Comparison of ENCODE assay signal across 8 mouse cellular contexts in the genomic region with DNA sequence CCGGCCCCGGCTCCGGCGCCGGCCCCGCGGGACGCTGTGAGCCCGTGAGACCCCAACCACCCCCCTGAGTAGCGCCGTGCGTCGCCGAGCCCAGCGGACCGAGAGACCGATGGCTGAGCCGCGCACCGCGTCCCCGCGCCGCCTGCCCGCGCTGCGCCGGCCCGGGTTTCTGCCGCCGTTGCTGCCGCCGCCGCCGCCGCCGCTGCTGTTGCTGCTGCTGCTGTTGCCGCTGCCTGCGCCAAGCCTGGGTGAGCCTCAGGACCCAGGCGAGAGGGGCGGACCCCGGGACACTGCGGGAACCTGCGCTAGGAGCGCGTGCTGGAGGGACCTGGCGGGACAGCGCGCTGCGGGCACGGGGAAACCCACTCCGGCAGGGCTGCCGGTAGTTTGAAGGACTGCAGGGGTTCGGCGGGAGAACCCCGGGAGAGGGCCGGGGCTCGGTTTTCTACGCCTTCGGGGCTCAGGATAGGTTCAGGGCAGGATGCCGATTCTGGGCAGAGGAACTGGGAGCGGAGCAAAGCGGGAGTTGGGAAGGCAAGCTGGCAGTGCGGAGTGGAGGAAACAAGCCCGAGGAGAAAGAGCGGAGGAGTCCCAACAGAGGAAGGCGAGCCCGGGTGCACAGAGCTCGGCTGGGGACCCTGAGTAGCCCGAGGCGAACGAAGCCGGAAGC. TPM values are rescaled to one million over a fixed set of nuclear protein-coding genes. Genes with fewer than 3 reads are reported as not detected.
A peak's percentile ranks its signal among the peaks of the same experiment; 100 is the strongest.
DNase-seq lines count a peak whose midpoint lies in the region; ATAC-seq lines count a peak whose summit lies in the region.

No protein-coding gene starts in this region.

- H3K9me3 ChIP-seq in intestine, embryonic 15.5 days, result no peaks in the 10 kb centered on the region
- H3K9me3 ChIP-seq in liver, embryonic 12.5 days (replicated peaks), result no peaks in the 10 kb centered on the region
- H3K9me3 ChIP-seq in neural tube, embryonic 13.5 days, result no peaks in the 10 kb centered on the region

- peak overlapping the region; percentile 73 for H3K27ac ChIP-seq in intestine, embryonic 15.5 days
- peak overlapping the region; percentile 47; the same call in 1 of the 2 replicates for H3K27ac ChIP-seq in liver, embryonic 12.5 days
- peak overlapping the region; percentile 98 for H3K27ac ChIP-seq in neural tube, embryonic 13.5 days (replicated peaks)

- peak overlapping the region; percentile 100 for H3K4me2 ChIP-seq in intestine, embryonic 15.5 days (replicated peaks)
- H3K4me2 ChIP-seq in liver, embryonic 12.5 days, result peak overlapping the region; percentile 69
- peak overlapping the region; percentile 87 for H3K4me2 ChIP-seq in neural tube, embryonic 13.5 days

- peak; percentile 75 for ATAC-seq in intestine, embryonic 15.5 days
- peak; percentile 60 for ATAC-seq in liver, embryonic 12.5 days
- peak; percentile 75 for ATAC-seq in neural tube, embryonic 13.5 days (ENCODE audit: low read depth)

- H3K4me1 ChIP-seq in intestine, embryonic 15.5 days (replicated peaks), result peaks cover 17% of the 10 kb centered on the region
- H3K4me1 ChIP-seq in liver, embryonic 12.5 days, result peaks cover 13% of the 10 kb centered on the region; the same call in 1 of the 2 replicates
- peaks cover 56% of the 10 kb centered on the region for H3K4me1 ChIP-seq in neural tube, embryonic 13.5 days (replicated peaks)

- H3K4me3 ChIP-seq in intestine, embryonic 15.5 days (replicated peaks), result peak overlapping the region; percentile 75
- H3K4me3 ChIP-seq in liver, embryonic 12.5 days, result peak overlapping the region; percentile 55
- H3K4me3 ChIP-seq in neural tube, embryonic 13.5 days, result peak overlapping the region; percentile 90

- under 1% methylated on average over 51 of the region's 73 CpGs for WGBS in intestine, embryonic 15.5 days
- under 1% methylated on average over 73 of the region's 73 CpGs for WGBS in liver, embryonic 12.5 days (ENCODE audit: insufficient replicate concordance)
- under 1% methylated on average over 68 of the region's 73 CpGs for WGBS in neural tube, embryonic 13.5 days

- no peaks in the 10 kb centered on the region for H3K36me3 ChIP-seq in intestine, embryonic 15.5 days
- no peaks in the 10 kb centered on the region for H3K36me3 ChIP-seq in liver, embryonic 12.5 days
- peaks cover 21% of the 10 kb centered on the region for H3K36me3 ChIP-seq in neural tube, embryonic 13.5 days

- DNase-seq in layer of hippocampus, postnatal 10 days (ENCODE audit: low spot score in 2 of 2), result peak; percentile 62 to 70
- DNase-seq in layer of hippocampus, adult 9-11 months, result no peak
- DNase-seq in adrenal gland, postnatal 25 days, result peak; percentile 67
- peak; percentile 61 for DNase-seq in gastrocnemius, postnatal 10 days
- DNase-seq in urinary bladder, postnatal 14 days (ENCODE audit: low spot score), result peak; percentile 53

- peaks cover 6% of the 10 kb centered on the region; the same call in 1 of the 2 replicates for H3K27me3 ChIP-seq in intestine, embryonic 15.5 days (replicated peaks)
- H3K27me3 ChIP-seq in liver, embryonic 12.5 days (replicated peaks), result peaks cover 87% of the 10 kb centered on the region
- H3K27me3 ChIP-seq in neural tube, embryonic 13.5 days, result no peaks in the 10 kb centered on the region

- H3K9ac ChIP-seq in intestine, embryonic 15.5 days, result peak overlapping the region; percentile 74
- peak overlapping the region; percentile 44 for H3K9ac ChIP-seq in liver, embryonic 12.5 days
- peak overlapping the region; percentile 92 for H3K9ac ChIP-seq in neural tube, embryonic 13.5 days

RNA-seq across cellular contexts. Expression of a gene that starts 0.5 kb away (rescaled TPM):
- total RNA-seq in layer of hippocampus, postnatal 10 days (2021), result 1 to 10 TPM; 5.4 to 7.1 TPM
- total RNA-seq in adrenal gland, postnatal 25 days (2021), result 1.2 and 1.3 TPM in 2 replicates
- under 1 TPM; 0.59 to 0.65 TPM for total RNA-seq in gastrocnemius, postnatal 10 days (2021)
- polyA plus RNA-seq in intestine, embryonic 15.5 days (2015; fragmentation: Nextera tagmentation; extraction: Ambion mirVana), result 0.99 and 1.4 TPM in 2 replicates
- polyA plus RNA-seq in liver, embryonic 12.5 days (2016; fragmentation: Nextera tagmentation; extraction: Ambion mirVana), result 0.75 and 0.79 TPM in 2 replicates
- polyA plus RNA-seq in neural tube, embryonic 13.5 days (2015; fragmentation: Nextera tagmentation; extraction: Ambion mirVana), result 12.3 and 12.9 TPM in 2 replicates

RNA-seq across cellular contexts. Expression of a gene that starts 40.2 kb away (rescaled TPM):
- 10 to 100 TPM; 37.7 to 44.7 TPM for total RNA-seq in layer of hippocampus, postnatal 10 days (2021)
- total RNA-seq in adrenal gland, postnatal 25 days (2021), result 31.7 and 42.0 TPM in 2 replicates
- 10 to 100 TPM; 60.4 to 79.2 TPM for total RNA-seq in gastrocnemius, postnatal 10 days (2021)
- 21.1 and 22.7 TPM in 2 replicates for polyA plus RNA-seq in intestine, embryonic 15.5 days (2015; fragmentation: Nextera tagmentation; extraction: Ambion mirVana)
- 5.6 and 6.3 TPM in 2 replicates for polyA plus RNA-seq in liver, embryonic 12.5 days (2016; fragmentation: Nextera tagmentation; extraction: Ambion mirVana)
- 8.9 and 10.3 TPM in 2 replicates for polyA plus RNA-seq in neural tube, embryonic 13.5 days (2015; fragmentation: Nextera tagmentation; extraction: Ambion mirVana)

RNA-seq across cellular contexts. Expression of a gene that starts 53.7 kb away (rescaled TPM):
- total RNA-seq in layer of hippocampus, postnatal 10 days (2021), result 1 to 10 TPM; 4.5 to 5.6 TPM
- 26.8 and 26.9 TPM in 2 replicates for total RNA-seq in adrenal gland, postnatal 25 days (2021)
- 1 to 10 TPM; 6.6 to 8.1 TPM for total RNA-seq in gastrocnemius, postnatal 10 days (2021)
- polyA plus RNA-seq in intestine, embryonic 15.5 days (2015; fragmentation: Nextera tagmentation; extraction: Ambion mirVana), result 9.4 and 9.7 TPM in 2 replicates
- polyA plus RNA-seq in liver, embryonic 12.5 days (2016; fragmentation: Nextera tagmentation; extraction: Ambion mirVana), result 7.7 and 8.6 TPM in 2 replicates
- polyA plus RNA-seq in neural tube, embryonic 13.5 days (2015; fragmentation: Nextera tagmentation; extraction: Ambion mirVana), result 5.4 and 6.8 TPM in 2 replicates

Comparison
In these comparisons a context has a peak if more than half of its experiments do, and no peak if none do; other contexts are left out.
1. H3K27ac ChIP-seq: peak in every context shown above with its lines; median percentile 98 in neural tube, embryonic 13.5 days; 73 in intestine, embryonic 15.5 days; 47 in liver, embryonic 12.5 days.